Mouse (Mus musculus) forebrain, embryonic 12.5 days (tissue): ENCODE results near the gene Flnb. TPM values are rescaled to one million over a fixed set of nuclear protein-coding genes. Genes with fewer than 3 reads are reported as not detected.
A peak's percentile ranks its signal among the peaks of the same experiment; 100 is the strongest.

Experiments used
- ATAC-seq: fragments of 200-750 bp; cut with Nextera tagmentation; 2 replicates; pipeline ENCODE4 v1.8.0; 2017; ENCODE audit warnings: moderate TSS enrichment; ENCODE audit not compliant: low FRiP score
- H3K27ac ChIP-seq: fragments of 300-500 bp; sonication (generic); 2 replicates; pipeline ENCODE4 v1.5.1; 2016; ENCODE audit warnings: mild to moderate bottlenecking
- H3K27me3 ChIP-seq: fragments of 300-500 bp; sonication (generic); 2 replicates; pipeline ENCODE4 v1.6.1; 2016; ENCODE audit warnings: mild to moderate bottlenecking
- H3K36me3 ChIP-seq: fragments of 300-500 bp; sonication (generic); replicated peaks from 2 replicates; pipeline ENCODE4 v1.6.1; 2016; ENCODE audit warnings: mild to moderate bottlenecking
- H3K4me1 ChIP-seq: fragments of 300-500 bp; sonication (generic); 2 replicates; pipeline ENCODE4 v1.6.1; 2016
- H3K4me2 ChIP-seq: fragments of 300-500 bp; sonication (generic); 2 replicates; pipeline ENCODE4 v1.6.1; 2016; ENCODE audit warnings: mild to moderate bottlenecking, moderate library complexity
- H3K4me3 ChIP-seq: fragments of 300-500 bp; sonication (generic); replicated peaks from 2 replicates; pipeline ENCODE4 v1.5.1; 2016; ENCODE audit warnings: mild to moderate bottlenecking
- H3K9ac ChIP-seq: fragments of 300-500 bp; sonication (generic); 2 replicates; pipeline ENCODE4 v1.6.1; 2016; ENCODE audit warnings: mild to moderate bottlenecking
- H3K9me3 ChIP-seq: fragments of 300-500 bp; sonication (generic); 2 replicates; pipeline ENCODE4 v1.6.1; 2016
- WGBS: fragments of 180-500 bp; shearing (Covaris S2); methylation state at CpG from one replicate; pipeline ENCODE4 v1.1.7; 2016; 5-methylcytosine and 5-hydroxymethylcytosine counted together
- polyA plus RNA-seq: library from polyadenylated mRNA; unstranded; fragments of >200 nt; fragmentation: Nextera tagmentation; extraction: Ambion mirVana; gene quantifications from 2 replicates; pipeline ENCODE4 v1.2.1, GENCODE M21; 2016

The Flnb gene
- polyA plus RNA-seq, 1 experiment from 2014 or later = 21.3 TPM

- H3K27ac ChIP-seq = no peak overlapping the region
- H3K36me3 ChIP-seq = no peaks in the 10 kb centered on the region
- H3K4me3 ChIP-seq = no peak overlapping the region
- no peak overlapping the region for H3K9ac ChIP-seq
- H3K9me3 ChIP-seq = no peaks in the 10 kb centered on the region
- H3K27me3 ChIP-seq = no peaks in the 10 kb centered on the region
- WGBS = 57% methylated on average over 11 of the region's 11 CpGs
- H3K4me1 ChIP-seq = 0 out of 2 replicates have a peak, but pooled peaks cover 3% of the 10 kb centered on the region
- peak; percentile 67 for ATAC-seq
- no peak overlapping the region for H3K4me2 ChIP-seq
Measured at GRCm38 (mm10) chr14:7964219-7964889, 146.6 kb downstream of the Flnb start.

GRCm38 (mm10) chr14:7971889-7972493 lies 154.2 kb downstream of the Flnb start:
- Histone ChIP-seq H3K4me1 (no peaks in the 10 kb centered on the region), H3K27ac (no peak overlapping the region), H3K4me3 (no peak overlapping the region), H3K4me2 (no peak overlapping the region), H3K9ac (no peak overlapping the region), H3K9me3 (no peaks in the 10 kb centered on the region), H3K36me3 (no peaks in the 10 kb centered on the region), H3K27me3 (no peaks in the 10 kb centered on the region)
- WGBS = 73% methylated on average over 10 of the region's 10 CpGs
- no peak for ATAC-seq

- no peaks in the 10 kb centered on the region for H3K27me3 ChIP-seq
- WGBS = 91% methylated on average over 1 of the region's 1 CpGs
- H3K4me3 ChIP-seq = no peak overlapping the region
- no peaks in the 10 kb centered on the region for H3K36me3 ChIP-seq
- no peak overlapping the region for H3K4me2 ChIP-seq
- H3K27ac ChIP-seq = no peak overlapping the region
- H3K9ac ChIP-seq = no peak overlapping the region
- no peaks in the 10 kb centered on the region for H3K4me1 ChIP-seq
- no peak for ATAC-seq
- H3K9me3 ChIP-seq = no peaks in the 10 kb centered on the region
Measured at GRCm38 (mm10) chr14:7974643-7975042, 156.9 kb downstream of the Flnb start.

- H3K36me3 ChIP-seq = no peaks in the 10 kb centered on the region
- no peaks in the 10 kb centered on the region for H3K27me3 ChIP-seq
- H3K4me2 ChIP-seq = no peak overlapping the region
- no peaks in the 10 kb centered on the region for H3K4me1 ChIP-seq
- H3K4me3 ChIP-seq = no peak overlapping the region
- no peak overlapping the region for H3K9ac ChIP-seq
- 92% methylated on average over 6 of the region's 6 CpGs for WGBS
- ATAC-seq = no peak
- no peaks in the 10 kb centered on the region for H3K9me3 ChIP-seq
- no peak overlapping the region for H3K27ac ChIP-seq
Measured at GRCm38 (mm10) chr14:7975177-7975576, 157.4 kb downstream of the Flnb start.

- Histone ChIP-seq H3K4me1 (no peaks in the 10 kb centered on the region), H3K27me3 (no peaks in the 10 kb centered on the region), H3K4me2 (no peak overlapping the region), H3K27ac (no peak overlapping the region), H3K36me3 (no peaks in the 10 kb centered on the region), H3K4me3 (no peak overlapping the region), H3K9me3 (no peaks in the 10 kb centered on the region), H3K9ac (no peak overlapping the region)
- no peak for ATAC-seq
- 97% methylated on average over 1 of the region's 1 CpGs for WGBS
Measured at GRCm38 (mm10) chr14:7977471-7977870, 159.7 kb downstream of the Flnb start.

- 91% methylated on average over 1 of the region's 1 CpGs for WGBS
- no peak overlapping the region for H3K9ac ChIP-seq
- H3K4me3 ChIP-seq = no peak overlapping the region
- no peaks in the 10 kb centered on the region for H3K36me3 ChIP-seq
- no peak overlapping the region for H3K27ac ChIP-seq
- no peaks in the 10 kb centered on the region for H3K27me3 ChIP-seq
- H3K4me1 ChIP-seq = no peaks in the 10 kb centered on the region
- ATAC-seq = no peak
- no peaks in the 10 kb centered on the region for H3K9me3 ChIP-seq
- no peak overlapping the region for H3K4me2 ChIP-seq
Measured at GRCm38 (mm10) chr14:7978183-7978582, 160.4 kb downstream of the Flnb start.

GRCm38 (mm10) chr14:7981226-7981625 lies 163.5 kb downstream of the Flnb start:
- H3K9me3 ChIP-seq = no peaks in the 10 kb centered on the region
- ATAC-seq = no peak
- no peaks in the 10 kb centered on the region for H3K36me3 ChIP-seq
- no peaks in the 10 kb centered on the region for H3K27me3 ChIP-seq
- no peak overlapping the region for H3K4me2 ChIP-seq
- H3K4me3 ChIP-seq = no peak overlapping the region
- H3K4me1 ChIP-seq = no peaks in the 10 kb centered on the region
- no peak overlapping the region for H3K27ac ChIP-seq
- 95% methylated on average over 1 of the region's 1 CpGs for WGBS
- H3K9ac ChIP-seq = no peak overlapping the region

GRCm38 (mm10) chr14:7986913-7987312 lies 169.2 kb downstream of the Flnb start:
- WGBS = 92% methylated on average over 6 of the region's 6 CpGs

GRCm38 (mm10) chr14:7989371-7989770 lies 171.6 kb downstream of the Flnb start:
- 34% methylated on average over 1 of the region's 1 CpGs for WGBS
- Histone ChIP-seq H3K4me1 (no peaks in the 10 kb centered on the region), H3K9ac (no peak overlapping the region), H3K27me3 (0 out of 2 replicates have a peak, but pooled peaks cover under 1% of the 10 kb centered on the region), H3K4me3 (no peak overlapping the region), H3K27ac (no peak overlapping the region), H3K4me2 (no peak overlapping the region), H3K36me3 (no peaks in the 10 kb centered on the region), H3K9me3 (no peaks in the 10 kb centered on the region)
- ATAC-seq = no peak

More at GRCm38 (mm10) chr14:7986913-7987312, 169.2 kb downstream of the Flnb start:
- ATAC-seq = no peak
- no peaks in the 10 kb centered on the region for H3K4me1 ChIP-seq
- no peaks in the 10 kb centered on the region for H3K36me3 ChIP-seq
- H3K4me2 ChIP-seq = no peak overlapping the region
- no peaks in the 10 kb centered on the region for H3K9me3 ChIP-seq
- H3K27me3 ChIP-seq = no peaks in the 10 kb centered on the region
- H3K4me3 ChIP-seq = no peak overlapping the region
- H3K9ac ChIP-seq = no peak overlapping the region
- no peak overlapping the region for H3K27ac ChIP-seq

GRCm38 (mm10) chr14:7989961-7990360 lies 172.2 kb downstream of the Flnb start:
- Histone ChIP-seq H3K4me1 (no peaks in the 10 kb centered on the region), H3K9me3 (no peaks in the 10 kb centered on the region), H3K36me3 (no peaks in the 10 kb centered on the region), H3K9ac (no peak overlapping the region), H3K27me3 (0 out of 2 replicates have a peak, but pooled peaks cover 3% of the 10 kb centered on the region), H3K27ac (no peak overlapping the region), H3K4me3 (no peak overlapping the region), H3K4me2 (no peak overlapping the region)
- WGBS = 81% methylated on average over 3 of the region's 3 CpGs
- no peak for ATAC-seq

- no peak overlapping the region for H3K9ac ChIP-seq
- H3K4me2 ChIP-seq = no peak overlapping the region
- H3K9me3 ChIP-seq = no peaks in the 10 kb centered on the region
- 84% methylated on average over 5 of the region's 5 CpGs for WGBS
- no peak overlapping the region for H3K4me3 ChIP-seq
- H3K36me3 ChIP-seq = no peaks in the 10 kb centered on the region
- H3K27me3 ChIP-seq = 0 out of 2 replicates have a peak, but pooled peaks cover 7% of the 10 kb centered on the region
- no peaks in the 10 kb centered on the region for H3K4me1 ChIP-seq
- no peak for ATAC-seq
- no peak overlapping the region for H3K27ac ChIP-seq
Measured at GRCm38 (mm10) chr14:7991108-7991776, 173.5 kb downstream of the Flnb start.

GRCm38 (mm10) chr14:7992158-7992557 lies 174.4 kb downstream of the Flnb start:
- H3K4me2 ChIP-seq = no peak overlapping the region
- H3K36me3 ChIP-seq = no peaks in the 10 kb centered on the region
- H3K4me1 ChIP-seq = 0 out of 2 replicates have a peak, but pooled peaks cover under 1% of the 10 kb centered on the region
- H3K27me3 ChIP-seq = 0 out of 2 replicates have a peak, but pooled peaks cover 7% of the 10 kb centered on the region
- no peak for ATAC-seq
- no peak overlapping the region for H3K9ac ChIP-seq
- H3K4me3 ChIP-seq = no peak overlapping the region
- H3K27ac ChIP-seq = no peak overlapping the region
- no peaks in the 10 kb centered on the region for H3K9me3 ChIP-seq
- 81% methylated on average over 6 of the region's 6 CpGs for WGBS
